Mouse (Mus musculus): ENCODE results near the gene Ccdc157.
"Not testable (repeated sequence)": the region's sequence is repeated elsewhere in the genome, so short reads cannot be mapped to it uniquely, and the experiment has no call there.

Ccdc157 gene

DNA sequence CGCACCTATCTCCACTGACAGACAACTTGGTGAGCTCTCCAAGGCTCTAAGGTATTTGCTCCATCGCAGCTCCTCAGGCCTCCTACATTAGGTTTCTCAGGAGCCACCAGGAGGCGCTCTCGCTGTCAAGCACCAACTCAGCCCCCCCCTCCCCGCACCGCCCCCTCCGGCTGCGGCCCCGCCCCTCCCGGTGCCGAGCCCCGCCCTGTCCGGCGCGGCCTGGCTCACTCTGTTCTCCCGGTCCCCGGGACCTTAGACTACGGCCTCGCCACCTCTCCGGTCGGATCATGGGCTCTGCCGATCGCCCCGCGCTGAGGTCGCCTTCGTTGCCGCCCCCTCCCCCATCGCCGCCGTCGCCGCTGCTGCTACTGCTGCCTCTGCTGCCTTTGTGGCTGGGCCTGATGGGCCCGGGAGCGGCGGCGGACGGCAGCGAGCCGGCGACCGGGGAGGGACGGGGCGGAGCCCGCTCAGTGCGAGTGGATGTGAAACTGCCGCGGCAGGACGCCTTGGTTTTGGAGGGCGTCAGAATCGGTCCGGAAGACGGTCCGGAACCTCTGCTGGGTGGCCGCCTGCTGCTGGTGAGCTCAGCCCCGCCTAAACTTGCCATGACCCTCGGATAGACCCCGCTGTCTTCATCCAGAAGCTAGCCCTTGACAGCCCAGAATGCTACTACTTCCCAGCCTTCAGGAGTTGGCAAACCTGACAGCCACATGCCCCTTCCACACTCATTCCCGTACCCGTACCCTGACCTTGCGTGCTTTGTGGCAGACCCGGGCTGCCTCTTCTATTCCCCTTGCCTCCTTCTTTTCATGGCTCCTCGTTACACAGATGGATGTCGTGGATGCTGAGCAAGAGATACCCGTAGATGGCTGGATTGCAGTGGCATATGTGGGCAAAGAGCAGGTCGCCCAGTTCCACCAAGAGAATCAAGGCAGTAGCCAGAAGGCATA is 24.8 kb downstream of the Ccdc157 start, which contains the start of gene Rnf215:
Rnf215 (plus strand) TSS at position 217 of the 950 bp plus-strand sequence.
- intact Hi-C loops (cut with DNase I), result loop anchor here (2.0 kb wide), 1 partner anchor 86 kb away; no protein-coding TSS in a partner anchor

DNA sequence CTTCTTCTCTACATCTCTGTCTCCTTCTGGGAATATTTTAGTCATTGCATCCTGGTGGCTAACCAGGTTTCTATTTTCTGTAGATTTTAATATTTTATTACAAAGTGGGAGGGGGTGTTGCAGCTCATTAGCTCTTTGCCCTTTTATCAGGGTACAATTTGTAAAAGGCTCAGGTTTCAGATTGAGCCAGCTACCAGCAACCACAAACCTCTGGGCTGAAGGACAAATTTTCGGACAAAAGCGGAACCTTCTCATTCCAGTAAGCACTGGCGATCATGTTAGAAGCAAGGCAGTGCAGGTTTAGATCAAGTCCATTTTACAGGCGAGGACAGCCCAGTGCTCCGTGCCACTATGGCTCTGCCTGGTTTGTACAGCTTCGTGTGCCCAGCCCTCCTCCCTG is 25.7 kb downstream of the Ccdc157 start:
- intact Hi-C loops (cut with DNase I), result loop anchor here (2.0 kb wide), 1 partner anchor 86 kb away; no protein-coding TSS in a partner anchor

DNA sequence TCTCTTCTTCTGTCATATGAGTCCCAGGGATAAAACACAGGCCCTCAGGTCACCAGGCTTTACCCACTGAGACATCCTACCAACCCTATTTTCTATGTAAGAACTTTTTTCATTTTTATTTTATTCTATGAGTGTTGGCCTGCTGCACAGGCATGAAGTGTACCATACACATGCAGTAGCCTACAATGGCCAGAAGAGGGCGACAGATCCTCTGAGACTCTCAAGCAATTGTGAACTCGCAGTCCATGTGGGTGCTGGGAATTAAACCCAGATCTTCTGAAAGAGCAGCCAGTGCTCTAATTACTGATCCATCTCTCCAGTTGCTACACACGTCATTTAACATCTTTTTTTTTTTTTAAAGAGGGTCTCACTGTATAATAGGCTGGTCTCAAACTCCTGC is 26.6 kb downstream of the Ccdc157 start:
- intact Hi-C loops (cut with DNase I), result no loop called here

DNA sequence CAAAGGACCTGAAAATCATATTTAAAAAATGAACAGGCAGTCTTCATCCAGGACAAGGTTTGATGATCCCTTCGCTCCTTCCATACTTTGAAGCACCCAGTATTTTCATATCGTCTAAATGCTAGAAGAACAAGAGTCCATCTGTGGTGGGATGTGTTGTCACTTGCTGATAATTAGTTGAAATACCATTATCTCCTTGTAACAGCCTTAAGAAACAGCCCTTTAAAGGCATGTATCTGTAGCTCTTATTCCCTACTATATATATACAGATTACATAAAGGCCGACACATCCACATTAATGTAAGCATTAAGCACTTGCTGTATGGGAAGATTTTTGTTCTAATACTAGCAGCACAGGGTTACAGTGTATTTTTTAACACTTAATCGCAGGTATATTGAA is 31.6 kb downstream of the Ccdc157 start:
- intact Hi-C loops (cut with DNase I), result not testable (repeated sequence)

DNA sequence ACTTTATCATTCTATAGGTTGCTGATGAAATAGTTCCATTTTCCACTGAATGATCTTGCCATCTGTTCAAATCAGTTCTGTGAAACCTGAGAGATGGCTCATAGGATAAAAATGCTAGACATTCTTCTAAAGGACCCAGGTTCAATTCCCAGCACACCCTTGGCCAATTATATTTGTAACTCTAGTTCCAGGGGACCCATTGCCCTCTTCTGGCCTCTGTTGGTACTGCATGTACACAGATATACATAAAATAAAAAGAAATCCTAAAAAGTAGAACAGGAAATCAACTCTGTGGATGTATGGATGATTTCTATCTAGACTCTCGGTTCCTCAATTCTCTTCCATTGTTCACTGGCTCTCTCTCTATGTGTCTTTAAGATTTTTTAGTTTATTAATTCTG is 33.0 kb downstream of the Ccdc157 start:
- intact Hi-C loops (cut with DNase I), result no loop called here

DNA sequence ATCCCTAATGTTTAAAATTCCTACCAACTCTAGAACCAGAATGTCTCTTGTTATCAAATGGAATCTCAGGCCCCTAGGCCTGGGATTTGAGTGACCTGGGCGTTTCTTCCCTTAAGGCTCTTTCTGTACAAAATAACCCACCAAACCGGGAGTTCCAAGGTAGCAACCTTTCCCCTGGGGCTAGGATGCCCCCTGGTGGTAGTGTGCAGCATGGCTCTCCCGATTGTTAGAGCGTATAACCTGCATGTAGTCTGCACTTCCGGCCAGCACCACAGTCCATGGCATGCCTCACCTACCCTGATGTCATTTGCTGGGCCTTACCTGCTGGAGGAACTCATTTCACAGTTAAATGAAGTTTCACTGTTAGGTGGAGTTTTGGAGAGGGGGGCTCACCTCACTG is 36.2 kb downstream of the Ccdc157 start:
- intact Hi-C loops (cut with DNase I), result no loop called here

DNA sequence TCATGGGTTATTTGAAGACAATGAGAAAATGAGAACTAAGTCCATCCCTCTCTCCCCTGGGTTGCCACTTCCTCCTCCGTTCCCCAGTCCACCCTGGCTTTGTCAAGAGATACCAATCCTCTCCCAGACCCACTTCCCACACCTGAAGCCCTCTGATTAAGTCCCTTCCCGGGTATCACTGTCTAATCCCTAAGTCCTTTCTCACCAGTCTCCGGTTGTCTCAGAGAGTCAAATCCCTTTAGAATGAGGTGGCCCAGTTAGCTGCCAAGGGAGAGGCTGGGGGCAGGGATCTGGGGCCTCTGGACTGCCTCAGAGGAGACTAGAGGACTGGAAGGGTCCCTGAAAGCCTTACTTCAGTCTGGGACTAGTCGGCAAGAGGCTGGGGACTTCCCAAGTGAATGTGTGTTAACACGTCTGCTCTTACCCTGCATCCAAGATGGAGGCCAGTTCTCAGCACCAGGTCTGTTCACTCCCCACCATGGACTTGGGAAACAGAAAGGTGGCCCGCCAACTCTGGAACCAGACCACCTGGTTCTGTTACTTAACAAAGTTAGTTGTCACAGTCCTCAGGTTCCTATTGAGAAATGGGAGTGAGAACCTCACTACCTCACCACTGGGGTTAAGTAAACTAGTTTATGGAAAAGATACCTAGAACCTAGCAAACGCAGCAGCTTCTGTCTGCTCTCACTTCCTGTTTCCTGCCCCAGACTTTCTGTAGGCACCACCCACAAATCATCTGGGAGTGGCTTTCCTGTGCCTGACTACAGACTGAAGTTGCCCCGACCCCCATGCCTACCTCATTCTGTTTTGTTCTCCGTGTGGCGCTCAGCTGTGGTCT is 37.1 kb downstream of the Ccdc157 start, which contains the start of gene Sec14l2:
Sec14l2 (minus strand) TSS at position 674 of the 838 bp plus-strand sequence.
- intact Hi-C loops (cut with DNase I), result no loop called here

DNA sequence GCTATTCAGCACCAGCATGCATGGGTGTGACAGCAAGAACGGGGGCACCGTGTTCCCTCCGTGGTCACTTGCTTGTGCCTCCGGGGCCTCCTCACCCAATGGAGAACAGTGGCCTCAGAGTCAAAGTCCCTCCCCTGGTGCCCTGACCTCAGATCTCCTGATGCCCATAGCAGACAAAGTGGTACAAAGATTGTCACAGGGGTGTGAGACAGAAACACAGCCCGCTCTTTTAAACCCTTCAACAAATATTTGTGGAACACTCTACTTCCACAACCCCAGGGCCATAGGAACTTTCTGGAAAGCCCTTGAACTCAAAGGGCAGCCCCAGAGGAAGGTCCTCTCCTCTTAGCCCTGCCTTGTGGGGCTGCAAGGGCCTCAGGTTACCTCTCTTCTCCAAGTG is 37.9 kb downstream of the Ccdc157 start:
- intact Hi-C loops (cut with DNase I), result no loop called here

DNA sequence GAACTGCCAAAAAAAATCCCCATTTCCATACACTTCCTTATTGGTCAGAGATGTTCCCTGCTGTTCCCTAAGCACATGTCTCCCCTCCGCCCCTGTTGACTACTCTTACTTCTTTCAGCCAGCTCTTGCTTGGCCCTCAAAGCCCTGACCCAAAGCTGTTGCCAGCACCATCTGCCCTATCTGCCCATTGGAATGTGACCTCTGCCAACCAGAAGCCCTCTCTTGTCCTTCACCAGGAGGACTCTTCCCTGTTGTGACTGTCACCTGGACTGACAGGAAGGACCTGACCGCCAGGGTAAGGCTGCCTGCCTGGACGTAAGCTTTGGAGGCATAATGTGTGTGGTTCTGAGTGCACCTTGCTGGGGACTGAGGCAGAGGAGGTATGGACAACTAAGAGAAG is 38.4 kb downstream of the Ccdc157 start:
- intact Hi-C loops (cut with DNase I), result no loop called here

DNA sequence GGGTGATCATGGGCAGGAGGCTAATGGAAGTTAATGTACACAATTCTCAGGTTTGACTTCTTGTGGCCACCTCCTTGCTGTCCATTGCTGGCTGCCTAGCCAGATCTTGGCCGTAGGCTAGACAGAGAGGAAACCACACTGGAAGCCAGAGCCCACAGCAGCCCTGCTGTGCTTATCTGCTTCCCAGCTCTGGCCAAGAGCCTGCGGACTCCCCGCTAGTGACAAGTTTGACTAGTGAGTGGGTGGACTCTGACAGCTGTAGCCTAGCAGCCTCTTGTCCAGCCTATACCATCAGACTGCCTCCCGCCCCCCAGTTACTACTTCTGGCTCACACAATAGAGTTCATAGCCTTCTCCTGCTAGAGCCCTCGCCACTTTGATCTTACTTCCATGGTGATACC is 40.5 kb downstream of the Ccdc157 start:
- intact Hi-C loops (cut with DNase I), result no loop called here

DNA sequence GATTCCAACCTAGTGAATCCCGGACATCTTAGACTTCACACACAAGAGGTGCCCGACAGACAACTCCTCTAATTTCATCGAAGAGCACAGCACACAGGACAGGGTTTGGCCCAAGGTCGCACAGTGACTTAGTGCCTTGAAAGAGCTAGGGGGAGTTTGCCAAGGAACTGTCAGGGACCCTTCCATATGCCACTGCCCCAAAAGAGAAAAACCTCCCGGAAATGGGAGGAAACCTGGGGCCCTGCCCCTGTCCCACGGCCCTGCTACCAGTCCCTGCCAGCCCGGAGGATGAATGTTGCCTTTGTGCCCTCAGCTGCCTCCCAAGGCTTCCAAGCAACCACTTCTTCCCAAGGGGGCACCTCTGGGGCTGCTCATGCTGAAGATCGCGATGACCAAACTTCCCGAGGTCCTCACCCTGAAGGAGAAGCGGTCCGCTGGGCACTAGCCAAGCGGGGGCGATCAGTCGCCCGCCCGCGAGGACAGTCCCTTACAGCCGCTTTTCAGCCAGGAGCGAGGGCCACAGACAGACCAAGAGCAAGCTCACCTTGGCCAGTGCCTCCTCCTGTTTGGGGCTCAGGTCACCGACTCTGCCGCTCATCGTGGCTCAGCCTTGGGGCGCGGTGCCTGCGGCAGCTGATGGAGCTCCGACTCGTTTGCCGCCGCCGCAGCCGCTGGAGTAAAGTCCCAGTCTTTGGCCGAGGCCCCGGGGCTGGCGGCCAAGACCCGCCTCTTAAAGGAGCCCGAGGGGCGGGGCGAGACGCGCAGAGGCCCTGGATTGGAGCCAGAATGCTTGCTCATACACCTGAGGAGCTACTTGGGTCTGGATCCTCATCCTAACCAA is 41.8 kb downstream of the Ccdc157 start:
- intact Hi-C loops (cut with DNase I), result no loop called here

DNA sequence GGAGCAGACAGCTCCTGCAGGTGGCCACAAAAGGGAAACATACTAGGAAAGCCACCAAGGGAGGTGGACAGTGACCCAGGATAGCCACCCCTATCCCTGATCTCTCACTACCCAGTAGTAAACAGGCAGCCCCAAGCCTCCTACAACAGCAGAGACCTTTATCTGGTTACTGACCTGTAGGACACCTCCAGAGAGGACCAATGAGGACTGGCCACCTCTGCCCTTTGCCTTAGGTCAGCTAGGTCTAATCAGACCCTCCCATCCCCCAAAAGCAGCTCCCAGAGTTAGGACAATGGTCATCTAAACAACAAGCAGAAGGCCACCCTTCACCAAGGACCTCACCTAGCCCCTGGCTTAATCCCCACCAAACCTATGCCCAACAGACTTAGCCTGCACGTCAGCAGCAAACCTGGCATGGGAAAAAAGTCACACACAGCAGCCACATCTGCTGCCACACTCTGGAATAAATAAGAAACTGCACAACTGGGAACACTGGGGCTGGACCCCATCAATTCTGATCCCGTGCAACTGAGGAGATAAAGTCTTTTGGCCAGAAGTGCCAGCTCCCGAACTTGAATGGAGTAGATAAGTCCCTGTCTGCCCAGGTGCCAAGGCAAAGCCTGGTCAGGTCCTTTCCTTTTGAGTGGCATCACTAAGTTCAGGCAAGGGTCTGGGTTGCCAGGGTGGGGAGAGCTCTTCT is 42.6 kb downstream of the Ccdc157 start:
- intact Hi-C loops (cut with DNase I), result no loop called here

DNA sequence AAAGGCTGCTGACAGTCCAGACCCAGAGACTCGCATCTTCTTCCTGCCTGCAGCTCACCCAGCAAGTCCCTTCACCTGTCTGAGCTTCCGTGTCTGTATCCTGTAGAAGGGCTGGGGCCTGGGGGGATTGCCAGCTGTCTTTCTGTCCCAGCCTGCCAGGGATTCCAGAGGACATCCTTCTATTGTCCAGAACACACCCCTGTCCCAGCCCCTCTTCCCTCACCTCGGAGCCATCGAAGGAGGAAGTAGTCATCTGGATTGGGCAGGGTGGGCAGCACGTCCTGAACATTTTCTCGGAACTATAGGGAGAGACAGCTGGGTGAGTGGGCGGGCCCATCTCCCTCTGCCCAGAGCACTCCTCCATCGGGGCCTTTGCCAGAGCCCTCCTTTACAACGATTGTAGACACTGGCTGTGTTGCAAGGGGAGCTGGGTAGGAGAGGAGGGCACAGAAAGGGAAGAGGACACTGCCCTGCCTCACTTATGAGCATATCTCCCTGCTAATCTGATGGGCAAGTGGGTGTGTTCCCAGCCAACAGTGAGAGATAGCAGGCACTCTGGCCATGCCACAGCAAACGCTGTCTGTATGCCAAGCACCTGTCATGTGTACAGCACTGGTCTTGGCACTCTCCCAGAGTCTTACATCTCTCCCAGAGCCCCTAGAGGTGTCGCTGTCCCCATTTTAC is 43.5 kb downstream of the Ccdc157 start:
- intact Hi-C loops (cut with DNase I), result no loop called here

DNA sequence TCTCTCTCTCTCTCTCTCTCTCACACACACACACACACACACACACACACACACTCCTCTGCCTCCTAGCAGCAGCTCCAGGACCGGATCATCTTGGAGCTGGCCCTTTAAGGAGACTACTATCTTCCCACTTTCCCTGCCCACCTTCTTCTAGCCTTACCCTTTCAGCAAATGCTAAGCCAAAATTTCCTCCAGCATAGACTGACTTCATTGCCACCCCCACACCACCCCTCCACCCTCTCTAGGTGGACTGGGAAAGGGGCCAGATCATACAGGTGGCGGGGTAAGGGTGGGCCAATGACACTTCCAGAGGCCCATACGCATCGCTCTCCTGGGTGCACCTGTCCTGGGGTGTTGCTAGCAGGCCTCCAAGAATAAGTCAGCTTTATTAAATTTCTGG is 44.7 kb downstream of the Ccdc157 start:
- intact Hi-C loops (cut with DNase I), result no loop called here

DNA sequence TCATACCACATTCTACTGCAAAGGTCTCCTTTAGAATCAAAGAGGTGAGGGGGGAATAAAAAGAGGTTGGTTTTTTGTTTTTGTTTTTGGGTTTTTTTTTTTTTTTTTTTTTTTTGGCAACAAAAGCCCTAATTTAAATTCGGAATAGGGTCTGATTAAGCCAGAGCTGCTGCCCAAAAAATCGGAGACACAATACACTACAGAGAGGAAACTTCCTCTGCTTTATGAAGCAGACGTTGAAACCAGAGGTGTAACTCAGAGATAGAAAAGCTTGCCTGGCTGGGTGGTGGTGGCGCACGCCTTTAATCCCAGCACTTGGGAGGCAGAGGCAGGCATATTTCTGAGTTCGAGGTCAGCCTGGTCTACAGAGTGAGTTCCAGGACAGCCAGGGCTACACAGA is 45.6 kb downstream of the Ccdc157 start:
- intact Hi-C loops (cut with DNase I), result not testable (repeated sequence)

DNA sequence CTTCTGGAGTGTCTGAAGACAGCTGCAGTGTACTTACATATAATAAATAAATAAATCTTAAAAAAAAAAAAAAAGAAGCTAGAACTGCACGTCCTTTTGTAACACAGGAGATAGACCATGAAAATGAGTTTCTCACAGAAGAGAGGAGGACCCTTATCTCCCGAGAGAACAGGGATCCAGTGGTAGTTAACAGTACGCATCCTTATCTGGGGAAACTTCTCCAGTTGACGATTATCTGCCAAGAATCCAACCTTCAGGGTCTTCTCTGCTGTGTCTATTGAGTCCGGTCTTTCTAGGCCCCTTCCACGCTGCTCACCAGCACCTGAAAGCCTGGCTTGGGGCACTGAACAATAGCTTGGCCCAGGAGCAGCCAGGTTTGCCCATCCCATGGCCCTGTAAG is 46.1 kb downstream of the Ccdc157 start:
- intact Hi-C loops (cut with DNase I), result no loop called here

DNA sequence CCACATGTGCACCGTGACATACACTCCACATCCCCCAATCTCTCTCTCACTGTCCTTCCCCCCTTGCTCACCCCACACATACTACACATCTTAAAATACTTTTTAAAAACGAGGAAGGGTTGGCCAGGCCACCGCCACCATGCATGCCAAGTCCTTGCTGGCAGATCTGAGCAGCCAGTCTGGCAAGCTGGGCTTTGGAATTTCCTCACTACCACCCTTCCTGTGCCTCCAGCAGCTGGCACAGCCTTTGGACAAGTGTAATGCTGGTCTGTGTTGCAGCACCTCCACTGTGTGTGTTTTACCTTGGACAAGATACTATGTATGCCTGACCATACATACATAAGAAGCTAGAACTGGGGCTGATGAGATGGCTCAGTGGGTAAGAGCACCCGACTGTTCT is 46.6 kb downstream of the Ccdc157 start:
- intact Hi-C loops (cut with DNase I), result no loop called here

DNA sequence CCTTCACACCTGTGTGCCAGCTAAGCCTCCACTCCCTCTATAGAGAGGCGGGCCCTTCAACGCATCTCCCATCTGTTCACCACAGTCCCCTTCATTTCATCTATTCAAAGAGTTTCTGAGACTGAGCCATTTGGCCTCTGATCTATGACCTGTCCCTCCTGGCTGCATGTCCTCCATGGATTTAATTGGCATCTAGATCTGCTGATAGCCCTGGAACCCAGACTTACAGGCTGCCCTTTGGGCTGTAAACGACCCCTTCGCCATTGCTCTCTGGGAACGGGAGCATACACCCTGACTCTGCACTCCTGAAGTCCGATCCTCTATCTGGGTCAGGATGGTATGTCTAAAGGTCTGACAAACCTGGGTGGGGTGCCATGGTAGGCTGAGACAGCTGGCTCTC is 47.2 kb downstream of the Ccdc157 start:
- intact Hi-C loops (cut with DNase I), result no loop called here

DNA sequence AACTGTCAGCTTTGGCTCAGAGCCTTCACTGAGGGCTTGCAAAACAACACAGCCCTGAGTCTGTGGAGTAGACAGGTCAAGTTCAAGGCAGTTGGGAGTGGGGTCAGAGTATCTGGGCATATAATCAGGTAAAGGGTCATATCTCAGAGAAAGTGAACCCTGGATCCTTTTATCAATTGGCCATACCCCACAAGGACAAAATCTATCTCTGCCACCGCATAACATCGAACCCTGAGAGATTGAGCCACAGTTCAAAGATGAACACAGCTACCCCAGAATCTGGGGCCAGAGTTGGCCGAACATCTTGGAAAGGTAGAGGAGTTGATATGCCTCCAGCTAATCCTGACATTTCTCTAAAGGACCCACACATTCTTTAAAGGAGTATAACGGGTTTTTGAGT is 48.1 kb downstream of the Ccdc157 start:
- intact Hi-C loops (cut with DNase I), result no loop called here

DNA sequence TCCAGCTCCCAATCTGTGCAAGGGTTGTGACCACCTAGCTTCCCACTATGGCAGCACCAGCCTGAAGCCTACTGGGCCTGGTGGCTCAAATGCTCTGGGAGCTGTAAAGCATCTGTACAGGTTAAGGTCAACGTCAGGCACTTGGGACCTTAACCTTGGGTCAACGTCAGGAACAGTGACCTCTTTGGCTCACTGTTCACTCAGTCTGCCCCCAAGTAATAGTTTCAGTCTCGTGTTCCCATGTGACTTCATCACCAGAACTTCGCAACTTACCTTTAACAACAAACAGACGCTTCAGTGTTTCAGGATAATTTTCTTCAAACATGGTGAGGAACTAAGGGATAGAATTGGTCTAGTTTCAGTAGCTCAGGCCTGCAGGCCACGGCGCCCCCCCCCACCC is 51.4 kb downstream of the Ccdc157 start:
- intact Hi-C loops (cut with DNase I), result no loop called here

Data from adrenal gland (tissue).